Mouse (Mus musculus) CH12.LX (cell line): Measurements from ENCODE around the gene Agap1. TPM values are rescaled to one million over a fixed set of nuclear protein-coding genes. Genes with fewer than 3 reads are reported as not detected.

Experiments used
- DNase-seq: peaks from one replicate; pipeline ENCODE4 v3.0.0-alpha.2; 2013; ENCODE audit errors: extremely low read depth
- H3K27ac ChIP-seq: 2 replicates; pipeline ENCODE4 v1.5.1; 2012; ENCODE audit warnings: low read depth, mild to moderate bottlenecking, control low read depth, moderate library complexity; ENCODE audit not compliant: insufficient read depth
- H3K27me3 ChIP-seq: replicated peaks from 2 replicates; pipeline ENCODE3; 2012; ENCODE audit warnings: inconsistent platforms
- H3K36me3 ChIP-seq, 2 experiments: replicated peaks in 1 of 2; 2 replicates each; pipeline versions ENCODE3 to v1.6.1; 2012; ENCODE audit warnings: inconsistent platforms in 1 of 2, low read length in 1 of 2, mild to moderate bottlenecking in 1 of 2, mixed read lengths in 1 of 2, moderate library complexity in 1 of 2; ENCODE audit not compliant: control insufficient read depth in 1 of 2, insufficient read depth in 1 of 2
- H3K4me1 ChIP-seq, 2 experiments: 2 replicates each; pipeline ENCODE4 v1.6.1; 2012; ENCODE audit warnings: inconsistent platforms in 1 of 2, moderate library complexity in 1 of 2; ENCODE audit not compliant: insufficient read depth in 2 of 2, control insufficient read depth in 1 of 2
- H3K4me2 ChIP-seq: 2 replicates; pipeline ENCODE4 v1.6.1; 2012; ENCODE audit warnings: low read depth, mild to moderate bottlenecking, control low read depth; ENCODE audit not compliant: poor library complexity, insufficient read depth, severe bottlenecking
- H3K4me3 ChIP-seq, 3 experiments: fragments of 150-350 bp in 1 of 3; sonication (generic) in 1 of 3; replicated peaks in 1 of 3; 2 replicates each; pipeline versions ENCODE3 to v1.5.1; 2011 to 2012; ENCODE audit warnings: low read depth in 2 of 3, low read length in 2 of 3, mild to moderate bottlenecking in 2 of 3, moderate library complexity in 2 of 3, control low read depth in 1 of 3, improper control_type of control experiment in 1 of 3, inconsistent platforms in 1 of 3, mixed read lengths in 1 of 3; ENCODE audit not compliant: poor library complexity in 1 of 3
- H3K79me2 ChIP-seq: replicated peaks from 2 replicates; pipeline ENCODE4 v1.6.1; 2012; ENCODE audit warnings: mild to moderate bottlenecking, moderate library complexity; ENCODE audit not compliant: control insufficient read depth, poor library complexity, insufficient read depth, severe bottlenecking; ENCODE audit errors: extremely low read depth
- H3K9ac ChIP-seq: 2 replicates; pipeline ENCODE4 v1.6.1; 2012; ENCODE audit warnings: low read depth, mild to moderate bottlenecking, control low read depth, moderate library complexity; ENCODE audit not compliant: insufficient read depth
- H3K9me3 ChIP-seq: replicated peaks from 2 replicates; pipeline ENCODE3; 2012; ENCODE audit warnings: low read length, inconsistent platforms, mixed read lengths
- CHD2 ChIP-seq: IDR thresholded peaks from 2 replicates; pipeline ENCODE4 v1.6.1; 2011; ENCODE audit warnings: low read length, improper control_type of control experiment
- CTCF ChIP-seq, 2 experiments: IDR thresholded peaks in 1 of 2; conservative IDR thresholded peaks in 1 of 2; 2 replicates each; pipeline ENCODE4 v1.5.1; 2011 to 2012; ENCODE audit warnings: low read depth in 2 of 2, low read length in 2 of 2, improper control_type of control experiment in 1 of 2, inconsistent platforms in 1 of 2, mild to moderate bottlenecking in 1 of 2, moderate library complexity in 1 of 2
- E2F4 ChIP-seq: IDR thresholded peaks from 2 replicates; pipeline ENCODE4 v1.6.1; 2011; ENCODE audit warnings: low read depth, low read length, improper control_type of control experiment; ENCODE audit not compliant: insufficient replicate concordance
- EP300 ChIP-seq: IDR thresholded peaks from 2 replicates; pipeline ENCODE4 v1.6.1; 2011; ENCODE audit warnings: low read length, improper control_type of control experiment
- ETS1 ChIP-seq: conservative IDR thresholded peaks from 2 replicates; pipeline ENCODE4 v1.6.1; 2012; ENCODE audit warnings: low read depth, mild to moderate bottlenecking, inconsistent platforms, low read length, improper control_type of control experiment, moderate library complexity
- GABPA ChIP-seq: IDR thresholded peaks from 2 replicates; pipeline ENCODE4 v1.6.1; 2012; ENCODE audit warnings: low read depth, low read length, improper control_type of control experiment, inconsistent platforms; ENCODE audit not compliant: insufficient replicate concordance
- IRF4 ChIP-seq: IDR thresholded peaks from 2 replicates; pipeline ENCODE4 v1.6.1; 2014; ENCODE audit warnings: low read depth, mild to moderate bottlenecking, inconsistent platforms, low read length, improper control_type of control experiment
- KAT2A ChIP-seq: IDR thresholded peaks from 2 replicates; pipeline ENCODE4 v1.6.1; 2012; ENCODE audit warnings: low read length, improper control_type of control experiment, inconsistent platforms; ENCODE audit not compliant: insufficient replicate concordance
- MXI1 ChIP-seq: IDR thresholded peaks from 2 replicates; pipeline ENCODE4 v1.6.1; 2011; ENCODE audit warnings: mild to moderate bottlenecking, low read depth, low read length, improper control_type of control experiment
- PAX5 ChIP-seq: IDR thresholded peaks from 2 replicates; pipeline ENCODE4 v1.6.1; 2012; ENCODE audit warnings: low read length, inconsistent platforms, mixed read lengths
- RCOR1 ChIP-seq: conservative IDR thresholded peaks from 2 replicates; pipeline ENCODE4 v1.6.1; 2012; ENCODE audit warnings: low read depth, mild to moderate bottlenecking, inconsistent platforms, low read length, improper control_type of control experiment
- SIN3A ChIP-seq: IDR thresholded peaks from 2 replicates; pipeline ENCODE4 v1.6.1; 2012; ENCODE audit warnings: low read length, improper control_type of control experiment, inconsistent platforms
- USF1 ChIP-seq: IDR thresholded peaks from 2 replicates; pipeline ENCODE4 v1.6.1; 2014; ENCODE audit warnings: low read depth, mild to moderate bottlenecking, inconsistent platforms, low read length, improper control_type of control experiment
- ZKSCAN1 ChIP-seq: IDR thresholded peaks from 2 replicates; pipeline ENCODE4 v1.6.1; 2012; ENCODE audit warnings: low read depth, inconsistent platforms, low read length, improper control_type of control experiment, borderline replicate concordance
- dilution Hi-C: fragments of 300-500 bp; cut with MboI; formaldehyde crosslinking; loops from 2 replicates; pipeline ENCODE4 v1.14.3; 2020; ENCODE audit warnings: low sequenced_read_pairs; ENCODE audit not compliant: extremely low pct_unique_long_range_greater_than_20kb, extremely low pct_ligation_motif_present
- in situ Hi-C: fragments of 300-500 bp; cut with MboI; formaldehyde crosslinking; loops from 3 replicates; pipeline ENCODE4 v1.14.3; 2019; ENCODE audit warnings: low sequenced_read_pairs, low pct_ligation_motif_present, low pct_unique_long_range_greater_than_20kb, mixed read lengths
- polyA plus RNA-seq: library from polyadenylated mRNA; unstranded; fragments of >175 nt; gene quantifications from 2 replicates; pipeline ENCODE4 v1.2.1, GENCODE M21; 2012; ENCODE audit warnings: low read depth; ENCODE audit not compliant: insufficient read length
- total RNA-seq, 2 experiments: library from RNA; depleted of rRNA; stranded (reverse); fragments of 300-350 nt in 1 of 2; fragments of >200 nt in 1 of 2; gene quantifications; 2 replicates each; pipeline ENCODE4 v1.2.3; 2012 to 2014

Gene Agap1
- total and polyA plus RNA-seq, 3 experiments = not detected

DNA sequence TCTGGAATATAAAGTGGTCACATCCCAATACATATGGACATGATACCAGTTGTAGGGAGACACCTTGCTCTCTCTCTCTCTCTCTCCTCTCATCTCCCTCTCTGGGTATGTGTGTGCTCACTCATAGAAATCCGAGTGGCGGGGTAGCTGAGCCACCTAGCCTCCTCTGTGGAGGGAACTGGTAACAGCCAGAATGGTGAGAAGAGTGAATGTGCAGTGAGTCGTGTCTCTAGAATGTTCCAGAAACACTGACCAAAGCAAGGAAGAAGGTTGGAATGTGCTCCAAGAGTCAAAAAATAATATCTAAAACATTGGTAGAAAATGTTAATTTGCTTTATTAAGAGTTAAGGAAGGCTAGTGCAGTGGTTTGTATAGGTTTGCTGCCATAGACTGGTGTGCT is 99.2 kb downstream of the Agap1 start:
- no peak overlapping the region for H3K4me3 ChIP-seq
- dilution Hi-C loops (no loop called here), in situ Hi-C loops (no loop called here)
- no peaks in the 10 kb centered on the region for H3K4me1 ChIP-seq
- no peaks in the 10 kb centered on the region for H3K27me3 ChIP-seq
- no peak overlapping the region for H3K27ac ChIP-seq
- TF ChIP-seq USF1 = no peak
- TF ChIP-seq IRF4 = no peak
- TF ChIP-seq CTCF (conservative IDR thresholded peaks at IDR 0.05 in 1 of 2, IDR thresholded peaks at IDR 0.05 in 1 of 2; ENCODE audit: low read depth in 2 of 2, low read length in 2 of 2) = no peak
- no peaks in the 10 kb centered on the region for H3K79me2 ChIP-seq
- H3K36me3 ChIP-seq = no peaks in the 10 kb centered on the region
- DNase-seq = no peak
- no peak overlapping the region for H3K9ac ChIP-seq
- peaks cover 99% of the 10 kb centered on the region for H3K9me3 ChIP-seq
- H3K4me2 ChIP-seq = no peak overlapping the region

DNA sequence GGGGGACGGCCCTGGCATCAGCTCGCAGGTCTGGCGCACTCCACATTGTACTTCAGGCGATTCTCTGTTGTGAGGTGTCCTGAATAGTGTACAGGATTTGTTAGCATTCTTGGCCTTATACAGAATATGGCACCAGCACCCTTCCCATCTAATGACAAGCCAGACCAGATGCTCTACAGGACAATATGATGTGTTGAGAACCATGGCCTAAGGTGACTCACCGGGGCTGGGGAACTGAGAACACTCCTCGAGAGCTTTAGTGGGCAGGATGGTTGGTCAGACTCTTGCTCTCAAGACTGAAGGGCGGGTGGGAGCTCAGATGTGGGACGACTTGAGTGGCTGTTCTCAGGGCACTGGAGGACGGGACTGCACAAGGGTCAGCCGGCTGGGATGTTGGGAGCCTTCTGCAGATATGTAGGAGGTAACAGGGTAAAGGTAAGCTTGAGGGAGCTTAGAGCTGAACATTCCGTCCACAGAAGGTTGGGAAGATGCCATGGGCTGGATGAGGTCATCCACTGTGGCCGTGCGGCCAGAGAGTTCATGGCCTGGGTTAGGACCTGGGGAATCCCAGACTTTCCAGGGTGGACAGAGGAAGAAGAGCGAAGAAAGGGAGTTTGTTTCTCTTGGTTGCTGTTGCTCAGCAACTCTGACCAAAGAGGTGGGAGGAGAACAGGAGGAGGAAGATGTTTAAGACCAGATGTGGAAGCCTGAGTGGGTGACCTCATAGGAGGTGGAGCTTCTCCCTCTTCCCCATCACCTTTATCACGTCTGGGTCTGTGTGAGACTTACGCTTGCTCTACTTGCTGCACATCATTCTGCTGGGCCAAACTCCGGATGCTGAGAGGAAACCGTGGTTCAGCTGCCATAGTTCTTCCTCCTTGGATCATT is 100.6 kb downstream of the Agap1 start:
- no peak overlapping the region for H3K27ac ChIP-seq
- H3K4me3 ChIP-seq = no peak overlapping the region
- H3K79me2 ChIP-seq = no peaks in the 10 kb centered on the region
- DNase-seq = no peak
- H3K4me1 ChIP-seq = no peaks in the 10 kb centered on the region
- H3K27me3 ChIP-seq = no peaks in the 10 kb centered on the region
- no peak overlapping the region for H3K9ac ChIP-seq
- H3K36me3 ChIP-seq = no peaks in the 10 kb centered on the region
- no peak overlapping the region for H3K4me2 ChIP-seq
- peaks cover 100% of the 10 kb centered on the region for H3K9me3 ChIP-seq
- in situ Hi-C loops = no loop called here
- dilution Hi-C loops = no loop called here
- TF ChIP-seq GABPA (no peak), ETS1 (no peak), E2F4 (no peak), MXI1 (no peak), IRF4 (no peak), EP300 (no peak), CHD2 (no peak), KAT2A (no peak), ZKSCAN1 (no peak), RCOR1 (no peak), PAX5 (no peak), SIN3A (no peak)
